Mouse (Mus musculus) ES-E14 (cell line): Measurements from ENCODE around the gene Dhh.

Source experiments
- CHD2 ChIP-seq: IDR thresholded peaks from 2 replicates; pipeline ENCODE4 v1.6.1; 2014; ENCODE audit warnings: mild to moderate bottlenecking, low read depth, low read length, inconsistent platforms
- HCFC1 ChIP-seq: IDR thresholded peaks from 2 replicates; pipeline ENCODE4 v1.6.1; 2012; ENCODE audit warnings: low read length, inconsistent platforms, borderline replicate concordance; ENCODE audit not compliant: insufficient read depth
- MAFK ChIP-seq: IDR thresholded peaks from 2 replicates; pipeline ENCODE4 v1.6.1; 2014; ENCODE audit warnings: mild to moderate bottlenecking, low read depth, low read length, inconsistent platforms; ENCODE audit not compliant: insufficient read depth
- ZC3H11A ChIP-seq: IDR thresholded peaks from 2 replicates; pipeline ENCODE4 v1.6.1; 2012; ENCODE audit warnings: low read depth, mild to moderate bottlenecking, inconsistent platforms, low read length, borderline replicate concordance
- ZNF384 ChIP-seq: IDR thresholded peaks from 2 replicates; pipeline ENCODE4 v1.6.1; 2012; ENCODE audit warnings: low read depth, low read length, inconsistent platforms

GRCm38 (mm10) chr15:98914903-98915302 is 16.6 kb upstream of the Dhh start:
- no peak for TF ChIP-seq ZC3H11A
- TF ChIP-seq MAFK, result no peak
- TF ChIP-seq CHD2, result no peak
- TF ChIP-seq HCFC1, result no peak
- TF ChIP-seq ZNF384, result no peak
